ENCODE assay signal across 9 mouse cellular contexts in the genomic region with DNA sequence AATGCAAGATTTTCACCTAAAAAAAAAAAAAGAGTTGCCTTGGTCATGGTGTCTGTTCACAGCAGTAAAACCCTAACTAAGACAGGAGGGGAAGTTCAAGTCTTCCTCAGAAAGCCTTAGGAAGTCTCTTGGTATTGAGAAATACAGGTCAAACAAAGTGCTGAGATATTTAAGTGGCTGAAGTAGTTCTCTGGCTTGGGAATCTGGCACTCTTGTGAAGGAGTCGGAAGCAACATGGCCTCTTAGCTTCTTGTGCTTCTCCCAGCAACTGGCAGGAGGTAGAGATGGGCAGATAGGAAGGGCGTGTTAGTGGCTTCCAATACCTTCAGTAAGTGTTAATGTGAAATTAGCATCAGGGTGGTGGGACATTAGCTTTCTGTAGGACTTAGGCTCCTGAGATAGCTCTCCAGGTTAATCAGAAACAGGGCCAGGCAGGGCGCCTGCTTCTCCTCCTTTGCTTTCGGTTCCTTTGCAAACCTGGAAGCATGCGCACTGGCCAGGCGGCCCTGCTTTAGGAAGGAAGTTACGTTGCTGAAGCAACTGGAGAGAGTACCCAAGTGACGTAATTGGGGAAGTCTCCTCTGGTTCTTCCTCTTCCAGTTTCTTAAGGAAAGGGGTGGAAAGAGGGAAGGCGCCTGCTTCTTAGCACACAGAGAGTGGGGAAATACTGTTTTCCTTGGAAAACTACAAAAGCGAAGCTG. TPM values are rescaled to one million over a fixed set of nuclear protein-coding genes. Genes with fewer than 3 reads are reported as not detected.
A peak's percentile ranks its signal among the peaks of the same experiment; 100 is the strongest.
DNase-seq lines count a peak whose midpoint lies in the region; ATAC-seq and TF ChIP-seq lines count a peak whose summit lies in the region.
"Had no signal": no experiment of that assay in that cellular context is flagged by ENCODE, and none has a peak within 500 bp of the region (broad histone marks: within the 10 kb centered on the region; RNA-seq: fewer than 3 reads in every experiment).

No protein-coding gene starts in this region.

- H3K4me3 ChIP-seq in bone marrow macrophage, adult 2 months (ENCODE audit: insufficient read depth, low read length), result peak overlapping the region; percentile 33
- no peak overlapping the region for H3K4me3 ChIP-seq in macrophage (ENCODE audit: inconsistent target)
- H3K4me3 ChIP-seq in cerebellum, adult 2 months (replicated peaks; ENCODE audit: insufficient read depth, low read depth, low read length), result no peak overlapping the region
- H3K4me3 ChIP-seq: intestine, embryonic 15.5 days had no signal

- ATAC-seq in erythroblast, adult 5-6 weeks (replicated peaks; ENCODE audit: low FRiP score, poor library complexity, severe bottlenecking), result no peak
- ATAC-seq: intestine, embryonic 15.5 days had no signal

- peak; percentile 58 for DNase-seq in layer of hippocampus, adult 11-12 months (ENCODE audit: low spot score)
- no peak for DNase-seq in layer of hippocampus, postnatal 10 days (ENCODE audit: low spot score in 2 of 2)
- peak; percentile 64 for DNase-seq in kidney, adult 9 months
- no peak for DNase-seq in cerebellum, adult 2 months
- no peak for DNase-seq in thymus, postnatal 4 days

- peaks cover 22% of the 10 kb centered on the region for H3K4me1 ChIP-seq in bone marrow macrophage, adult 2 months (ENCODE audit: control insufficient read depth, insufficient read depth, low read length)
- H3K4me1 ChIP-seq in cerebellum, adult 2 months (ENCODE audit: control insufficient read depth, insufficient read depth, low read length), result peaks cover 2% of the 10 kb centered on the region; the same call in 1 of the 2 replicates
- H3K4me1 ChIP-seq: intestine, embryonic 15.5 days had no signal

- H3K79me2 ChIP-seq in macrophage (ENCODE audit: inconsistent target), result peaks cover 89% of the 10 kb centered on the region

- peaks cover 48% of the 10 kb centered on the region; the same call in 1 of the 2 replicates for H3K36me3 ChIP-seq in macrophage (ENCODE audit: inconsistent target)

- H3K27me3 ChIP-seq in cerebellum, adult 2 months (ENCODE audit: control insufficient read depth, insufficient read depth, low read length), result no peaks in the 10 kb centered on the region
- H3K27me3 ChIP-seq: intestine, embryonic 15.5 days had no signal

- no peak for TF ChIP-seq CTCF in bone marrow macrophage, adult 2 months (IDR thresholded peaks at IDR 0.05; ENCODE audit: low read depth, low read length)
- no peak for TF ChIP-seq CTCF in cerebellum, adult 2 months (IDR thresholded peaks at IDR 0.05; ENCODE audit: borderline replicate concordance, insufficient read depth, low read depth, low read length)

- peak overlapping the region; percentile 63 for H3K27ac ChIP-seq in bone marrow macrophage, adult 2 months (ENCODE audit: insufficient read depth, low read depth, low read length)
- H3K27ac ChIP-seq in macrophage, result peak overlapping the region; percentile 72
- no peak overlapping the region for H3K27ac ChIP-seq in cerebellum, adult 2 months (ENCODE audit: insufficient read depth, low read length)
- H3K27ac ChIP-seq: intestine, embryonic 15.5 days had no signal

- no peak for TF ChIP-seq POLR2A in bone marrow macrophage, adult 2 months (IDR thresholded peaks at IDR 0.05; ENCODE audit: borderline replicate concordance, low read depth, low read length)
- no peak for TF ChIP-seq POLR2A in cerebellum, adult 2 months (IDR thresholded peaks at IDR 0.05; ENCODE audit: borderline replicate concordance, insufficient read depth, low read length)

- WGBS in macrophage (ENCODE audit: missing documents), result 40% methylated on average over 10 of the region's 10 CpGs
- WGBS in cerebellum, adult 2 months, result 93% methylated on average over 10 of the region's 10 CpGs

RNA-seq across cellular contexts. Expression of gene Irf2, which starts 38.4 kb away (rescaled TPM):
- 10 to 100 TPM; 40.1 to 46.6 TPM for total RNA-seq in layer of hippocampus, postnatal 10 days (2021)
- 107 and 110 TPM in 2 replicates for polyA plus RNA-seq in bone marrow macrophage, adult 2 months (2012; ENCODE audit: insufficient read depth, insufficient read length, missing spikeins)
- total RNA-seq in macrophage (2018; cell fraction: chromatin; rRNA removed), result 100 to 1,000 TPM; 126 to 622 (median 474) TPM
- total RNA-seq in macrophage (2018; cell fraction: cytosol; rRNA removed), result 100 to 1,000 TPM in 7 of 26 experiments, 10 to 100 TPM in 19; 54.7 to 127 (median 84.0) TPM
- 100 to 1,000 TPM in 22 of 26 experiments, 10 to 100 TPM in 4; 57.1 to 457 (median 191) TPM for total RNA-seq in macrophage (2018; cell fraction: nucleus; rRNA removed)
- polyA plus RNA-seq in macrophage (2018), result 57.1 to 103 TPM (median 64.5 TPM) in 3 replicates
- total RNA-seq in erythroblast, adult 5-6 weeks (2015; ENCODE audit: low replicate concordance), result 44.7 and 89.5 TPM in 2 replicates
- 38.5 and 52.1 TPM in 2 replicates for total RNA-seq in erythroblast, adult 5-6 weeks (2017; ENCODE audit: low replicate concordance)
- 19.0 and 20.1 TPM in 2 replicates for polyA plus RNA-seq in cerebellum, adult 2 months (2012; rRNA removed)

Comparison
In these comparisons a context has a peak if more than half of its experiments do, and no peak if none do; other contexts are left out.
1. DNase-seq: peak in layer of hippocampus, adult 11-12 months (single experiment) and kidney, adult 9 months (single experiment); none in layer of hippocampus, postnatal 10 days (0 of 2), cerebellum, adult 2 months (0 of 2) and thymus, postnatal 4 days (single experiment).